Mouse (Mus musculus): Measurements from ENCODE around the gene Prkaa2.

GRCm38 (mm10) chr4:104990016-104990415 lies 119.7 kb downstream of the Prkaa2 start:
- TF ChIP-seq CTCF (IDR thresholded peaks at IDR 0.05; ENCODE audit: insufficient read depth, low read depth, low read length) = no peak
- no peak for TF ChIP-seq POLR2A (IDR thresholded peaks at IDR 0.05; ENCODE audit: insufficient read depth, low read depth, low read length)

Data from olfactory bulb, adult 2 months (tissue).